Mouse (Mus musculus) neutrophil, adult 83 days (primary cell): ENCODE data around the gene Prr22. TPM values are rescaled to one million over a fixed set of nuclear protein-coding genes. Genes with fewer than 3 reads are reported as not detected.

Experiments used
- total RNA-seq, 2 experiments: library from RNA; stranded (reverse); gene quantifications; one replicate each; pipeline ENCODE4 v1.2.4; 2023

Prr22 gene
- total RNA-seq = under 1 TPM; 0.50 to 0.97 TPM

DNA sequence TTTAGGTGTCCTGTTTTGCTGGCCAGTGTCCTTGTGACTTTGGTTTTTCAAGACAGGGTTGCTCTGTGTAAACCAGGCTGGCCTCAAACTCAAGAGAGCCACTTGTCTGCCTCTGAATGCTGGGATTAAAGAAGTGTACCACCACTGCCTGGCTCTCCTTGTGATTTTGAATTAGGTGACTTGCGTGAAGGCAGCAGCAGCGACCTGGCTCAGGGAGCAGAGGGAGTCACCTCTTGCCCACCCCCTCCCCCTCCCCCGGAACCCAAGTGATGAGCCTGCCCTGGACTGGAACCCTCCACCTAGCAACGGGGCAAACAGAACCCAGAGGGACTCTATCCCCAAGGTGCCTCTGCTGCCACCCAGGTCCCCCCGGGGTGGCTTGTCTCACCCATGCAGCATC lies at the start of gene Prr22:
TSS of gene Prr22 (plus strand) at position 301 of the 400 bp plus-strand sequence.

DNA sequence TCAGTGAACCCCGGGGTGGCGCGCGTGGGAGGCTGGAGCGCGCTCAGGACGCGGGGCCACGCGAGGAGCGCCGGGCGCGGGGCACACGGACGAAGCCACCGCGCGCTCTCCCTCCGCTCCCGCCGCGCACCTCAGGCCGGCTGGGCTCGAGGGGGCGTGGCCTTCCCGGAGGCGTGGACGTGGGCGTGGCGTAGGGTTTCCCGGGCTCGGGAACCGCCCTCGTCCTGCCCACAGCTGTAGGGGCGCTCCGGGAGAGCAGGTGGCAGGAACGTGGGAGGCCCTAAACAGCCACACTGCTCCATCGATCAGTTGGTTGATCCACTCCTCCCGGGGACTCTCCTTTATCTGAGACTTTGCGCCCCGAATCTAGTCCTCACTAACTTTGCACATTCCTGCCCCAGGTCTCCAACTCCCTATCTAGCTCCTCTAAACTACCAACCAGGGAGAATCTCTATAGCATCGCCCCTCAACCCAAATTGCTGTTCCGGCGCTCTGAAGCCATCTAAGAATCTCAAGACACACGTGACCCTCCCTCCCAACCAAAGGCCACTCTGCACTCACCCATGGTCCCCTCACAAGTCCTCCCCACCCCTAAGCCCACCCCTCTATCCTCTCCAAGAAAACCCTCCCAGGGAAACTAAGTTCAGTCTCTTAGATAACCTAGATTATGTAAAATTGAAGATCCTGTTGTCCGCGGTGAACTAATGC lies 12.5 kb upstream of the Prr22 start, which contains the start of gene Nrtn:
TSS of gene Nrtn (minus strand) at position 115 of the 708 bp plus-strand sequence.

DNA sequence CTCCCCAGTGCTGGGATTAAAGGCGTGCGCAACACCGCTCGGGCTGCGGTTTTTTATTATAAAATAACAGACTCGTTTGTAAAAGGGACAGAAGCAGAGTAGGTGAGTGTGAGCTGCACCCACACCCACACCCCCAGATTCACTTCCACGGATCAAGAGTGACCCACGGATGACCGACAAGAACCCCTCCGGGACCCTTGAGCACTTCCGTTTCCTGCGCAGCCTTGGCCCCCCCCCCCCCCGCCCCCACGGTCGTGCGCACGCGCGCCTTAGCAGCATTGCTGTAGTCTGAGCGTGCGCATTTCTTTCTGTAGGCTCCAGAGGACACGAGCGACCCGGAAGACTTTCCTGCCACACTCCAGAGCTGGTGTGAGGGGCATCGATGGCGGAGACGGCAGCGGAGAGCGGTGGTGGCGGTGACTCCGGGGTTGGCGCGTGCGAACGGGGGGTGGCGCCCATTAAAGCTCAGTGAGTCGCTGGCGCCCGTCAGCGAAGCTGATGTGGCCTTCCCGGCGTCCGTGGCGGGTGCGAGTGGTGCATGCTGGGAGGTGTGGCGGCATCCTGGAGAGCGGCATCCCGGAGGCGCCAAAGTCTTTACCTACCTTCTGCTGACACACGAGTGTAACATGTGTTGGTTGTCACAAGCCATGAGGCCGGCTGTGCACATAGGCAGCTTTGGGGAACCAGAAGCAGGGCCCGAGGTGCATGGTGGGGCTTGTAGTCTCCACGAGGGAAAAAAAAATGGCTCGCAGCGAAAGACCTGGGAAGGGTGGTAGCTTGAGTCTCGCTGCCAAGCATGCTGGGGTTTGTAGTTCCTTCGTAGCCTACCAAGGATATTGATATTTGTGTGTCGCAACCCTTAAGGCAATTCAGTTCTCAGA lies 5.3 kb upstream of the Prr22 start, which contains the start of gene Dus3l:
TSS of gene Dus3l (plus strand) at position 284 of the 881 bp plus-strand sequence.

Other genes with a start within 250 kb of the Prr22 start
- 1 to 10 TPM; 1.7 to 4.3 TPM for gene Gm20219, start 215.9 kb upstream of the Prr22 start, total RNA-seq
- 100 to 1,000 TPM; 209 to 229 TPM for gene Safb2, start 185.7 kb upstream of the Prr22 start, total RNA-seq
- gene Safb, start 185.4 kb upstream of the Prr22 start, total RNA-seq = 100 to 1,000 TPM; 135 to 151 TPM
- gene 2410015M20Rik, start 160.5 kb upstream of the Prr22 start, total RNA-seq = 10 to 100 TPM; 54.0 to 56.2 TPM
- 100 to 1,000 TPM; 426 to 509 TPM for gene Rpl36, start 156.8 kb upstream of the Prr22 start, total RNA-seq
- 10 to 100 TPM; 23.9 to 26.8 TPM for gene Lonp1, start 143.4 kb upstream of the Prr22 start, total RNA-seq
- gene Catsperd, start 142.1 kb upstream of the Prr22 start, total RNA-seq = under 1 TPM; 0.49 to 0.61 TPM
- gene Ranbp3, start 97.0 kb upstream of the Prr22 start, total RNA-seq = 10 to 100 TPM; 59.0 to 64.8 TPM
- 10 to 100 TPM; 61.8 to 67.9 TPM for gene Ndufa11, start 52.5 kb upstream of the Prr22 start, total RNA-seq
- 1 to 10 TPM; 1.6 to 2.1 TPM for gene Vmac, start 52.2 kb upstream of the Prr22 start, total RNA-seq
- under 1 TPM in 1 of 2 experiments, not detected in 1; 0.40 TPM for gene Nrtn, start 12.7 kb upstream of the Prr22 start, total RNA-seq
- gene Dus3l, start 5.5 kb upstream of the Prr22 start, total RNA-seq = 10 to 100 TPM; 20.7 to 21.1 TPM
- 1 to 10 TPM; 6.5 TPM for gene Rfx2, start 60.8 kb downstream of the Prr22 start, total RNA-seq
- not detected for gene Acsbg2, start 104.2 kb downstream of the Prr22 start, total RNA-seq
- not detected for gene 1700061G19Rik, start 105.2 kb downstream of the Prr22 start, total RNA-seq
- gene Mllt1, start 165.2 kb downstream of the Prr22 start, total RNA-seq = 10 to 100 TPM; 18.8 to 20.2 TPM
- not detected for gene Acer1, start 211.9 kb downstream of the Prr22 start, total RNA-seq
- gene Clpp, start 220.1 kb downstream of the Prr22 start, total RNA-seq = 10 to 100 TPM in 1 of 2 experiments, 1 to 10 TPM in 1; 9.5 to 14.3 TPM
- 1 to 10 TPM; 6.9 to 8.2 TPM for gene Alkbh7, start 227.1 kb downstream of the Prr22 start, total RNA-seq
- 1 to 10 TPM; 2.4 to 3.7 TPM for gene Pspn, start 229.8 kb downstream of the Prr22 start, total RNA-seq
- 10 to 100 TPM; 48.0 to 61.0 TPM for gene Gtf2f1, start 241.0 kb downstream of the Prr22 start, total RNA-seq
- gene Gm17949, start 241.2 kb downstream of the Prr22 start, total RNA-seq = under 1 TPM in 1 of 2 experiments, not detected in 1; 0.48 TPM